Mouse (Mus musculus): ENCODE measurements around the gene Tmem151a.

GRCm38 (mm10) chr19:5083961-5084833, 1.1 kb downstream of the Tmem151a start:
- TF ChIP-seq CTCF (IDR thresholded peaks at IDR 0.05; ENCODE audit: low read depth, low read length) (no peak), POLR2A (IDR thresholded peaks at IDR 0.05; ENCODE audit: borderline replicate concordance, low read depth, low read length) (no peak)
